Mouse (Mus musculus) heart, adult 2 months (tissue): Measurements from ENCODE around the gene Stpg4. TPM values are rescaled to one million over a fixed set of nuclear protein-coding genes. Genes with fewer than 3 reads are reported as not detected.
A peak's percentile ranks its signal among the peaks of the same experiment; 100 is the strongest.

Experiments used
- DNase-seq, 2 experiments: peaks; one replicate each; pipeline ENCODE4 v3.0.0; 2021
- H3K27ac ChIP-seq: fragments of 200-600 bp; 2 replicates; pipeline ENCODE4 v1.8.1; 2022
- H3K27me3 ChIP-seq: fragments of 200-500 bp; 2 replicates; pipeline ENCODE4 v1.6.1; 2012; ENCODE audit warnings: mild to moderate bottlenecking, low read length, inconsistent platforms, mixed read lengths; ENCODE audit not compliant: control insufficient read depth, insufficient read depth
- H3K36me3 ChIP-seq: fragments of 200-500 bp; 2 replicates; pipeline ENCODE4 v1.6.1; 2012; ENCODE audit warnings: low read length, inconsistent platforms; ENCODE audit not compliant: control insufficient read depth, insufficient read depth
- H3K4me1 ChIP-seq: fragments of 200-500 bp; 2 replicates; pipeline ENCODE4 v1.6.1; 2011; ENCODE audit warnings: low read length; ENCODE audit not compliant: control insufficient read depth, insufficient read depth
- H3K4me3 ChIP-seq: fragments of 200-600 bp; 2 replicates; pipeline ENCODE4 v1.8.1; 2022
- H3K79me2 ChIP-seq: fragments of 200-500 bp; replicated peaks from 2 replicates; pipeline ENCODE4 v1.6.1; 2012; ENCODE audit warnings: mild to moderate bottlenecking, inconsistent platforms, low read length, moderate library complexity, mixed read lengths; ENCODE audit not compliant: control insufficient read depth, insufficient read depth
- H3K9ac ChIP-seq: fragments of 200-500 bp; 2 replicates; pipeline ENCODE4 v1.6.1; 2012; ENCODE audit warnings: low read depth, mild to moderate bottlenecking, control low read depth, inconsistent platforms, low read length, mixed read lengths
- CTCF ChIP-seq: fragments of 200-600 bp; IDR thresholded peaks from 2 replicates; pipeline ENCODE4 v1.8.1; 2022; ENCODE audit warnings: antibody characterized with exemption, mild to moderate bottlenecking, moderate library complexity
- EP300 ChIP-seq: fragments of 200-500 bp; IDR thresholded peaks from 2 replicates; pipeline ENCODE4 v1.6.1; 2011; ENCODE audit warnings: low read depth, low read length, control low read depth; ENCODE audit not compliant: insufficient read depth
- POLR2A ChIP-seq: fragments of 200-500 bp; IDR thresholded peaks from 2 replicates; pipeline ENCODE4 v1.6.1; 2011; ENCODE audit warnings: mild to moderate bottlenecking, low read depth, low read length, control low read depth; ENCODE audit not compliant: insufficient read depth
- WGBS: fragments of 180-500 bp; shearing (Covaris S2); methylation state at CpG from one replicate; pipeline ENCODE4 v1.1.7; 2018; 5-methylcytosine and 5-hydroxymethylcytosine counted together
- intact Hi-C: fragments of 180-260 bp; cut with DNase I; formaldehyde crosslinking; loops from one replicate; pipeline ENCODE4 v1.15.1; 2025
- polyA plus RNA-seq: library from polyadenylated mRNA; depleted of rRNA; stranded (reverse); fragments of >200 nt; gene quantifications from 2 replicates; pipeline ENCODE4 v1.2.3, GENCODE M21; 2012
- total RNA-seq, 2 experiments: library from RNA; stranded (reverse); gene quantifications; 2 replicates each; pipeline ENCODE4 v1.2.3; 2021

The Stpg4 gene
- total and polyA plus RNA-seq, 3 experiments = 0.27 TPM; not detected in 2

DNA sequence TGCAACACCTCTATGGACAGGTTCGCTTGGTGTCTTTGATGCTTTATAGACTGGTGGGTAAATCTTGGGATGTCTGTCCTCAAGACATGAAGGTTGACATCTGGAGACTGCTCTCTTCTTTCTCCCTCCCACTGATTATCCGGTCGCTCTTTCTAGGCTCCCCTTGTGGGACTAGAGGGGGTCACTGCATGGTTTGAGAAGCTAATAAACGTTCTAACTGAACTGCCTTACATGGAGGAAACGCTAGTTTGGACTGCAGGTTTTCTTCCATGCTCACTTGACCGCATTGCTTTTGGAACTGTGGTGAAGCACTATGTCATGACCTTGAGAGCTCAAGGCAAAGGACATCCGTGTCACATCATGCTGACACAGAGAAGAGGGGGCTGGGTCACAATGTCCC is 25.8 kb upstream of the Stpg4 start:
- Histone ChIP-seq H3K9ac (no peak overlapping the region), H3K4me3 (no peak overlapping the region), H3K36me3 (no peaks in the 10 kb centered on the region), H3K27me3 (no peaks in the 10 kb centered on the region), H3K27ac (no peak overlapping the region), H3K4me1 (no peaks in the 10 kb centered on the region), H3K79me2 (no peaks in the 10 kb centered on the region)
- no peak for DNase-seq
- intact Hi-C loops = no loop called here
- WGBS = 74% methylated on average over 7 of the region's 7 CpGs
- TF ChIP-seq EP300 (no peak), POLR2A (no peak), CTCF (no peak)

DNA sequence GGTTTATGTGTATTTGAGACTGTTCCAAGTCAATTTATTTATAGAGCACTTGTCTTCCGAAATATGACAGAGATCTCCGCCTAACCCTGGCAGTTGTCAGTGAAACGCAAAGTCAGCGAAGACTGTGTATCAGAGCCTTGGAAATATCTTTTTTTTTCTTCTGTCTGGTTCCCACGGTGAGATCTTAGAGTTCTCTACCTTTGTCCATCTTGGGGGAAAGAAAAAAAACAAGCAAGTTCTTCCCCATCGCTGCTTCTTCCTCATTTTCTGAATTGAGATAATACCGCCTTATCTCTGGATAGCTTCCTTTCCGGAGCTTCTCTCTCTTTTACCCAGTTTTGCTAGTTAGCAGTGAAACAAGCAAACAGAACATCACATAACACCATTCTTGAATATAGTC is 21.3 kb upstream of the Stpg4 start:
- WGBS = 42% methylated on average over 8 of the region's 8 CpGs
- H3K36me3 ChIP-seq = peaks cover 8% of the 10 kb centered on the region
- intact Hi-C loops = loop anchor here (5.0 to 10.0 kb wide), 3 partner anchors 57 to 484 kb away; partner anchors contain the start of gene Rhoq

DNA sequence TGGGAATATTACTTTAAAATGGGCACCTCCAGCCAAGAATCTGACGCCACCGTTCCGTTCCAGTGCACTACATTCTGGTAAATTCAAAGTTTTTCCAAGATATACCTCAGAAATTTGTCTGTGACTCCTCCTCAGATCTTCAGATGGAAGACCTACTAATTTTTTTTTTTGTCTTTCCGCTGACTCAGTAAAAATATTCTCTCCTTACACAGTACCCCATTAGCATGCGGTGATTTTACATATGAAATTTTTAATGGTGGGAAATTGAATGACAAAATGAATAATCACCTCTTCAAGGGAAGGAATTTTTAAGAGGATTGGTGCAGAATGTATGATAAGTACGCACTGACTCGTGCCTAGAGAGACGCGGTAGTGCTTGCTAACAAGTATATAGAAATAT is 20.8 kb upstream of the Stpg4 start:
- peak overlapping the region; percentile 38; the same call in 1 of the 2 replicates for H3K27ac ChIP-seq
- WGBS = 91% methylated on average over 9 of the region's 9 CpGs

More for the DNA sequence above, 21.3 kb upstream of the Stpg4 start:
- Histone ChIP-seq H3K4me1 (peaks cover 5% of the 10 kb centered on the region), H3K4me3 (no peak overlapping the region), H3K9ac (no peak overlapping the region), H3K27ac (no peak overlapping the region), H3K79me2 (peaks cover 3% of the 10 kb centered on the region; the same call in 1 of the 2 replicates), H3K27me3 (no peaks in the 10 kb centered on the region)
- TF ChIP-seq EP300 (no peak), CTCF (no peak), POLR2A (no peak)
- DNase-seq = no peak

DNA sequence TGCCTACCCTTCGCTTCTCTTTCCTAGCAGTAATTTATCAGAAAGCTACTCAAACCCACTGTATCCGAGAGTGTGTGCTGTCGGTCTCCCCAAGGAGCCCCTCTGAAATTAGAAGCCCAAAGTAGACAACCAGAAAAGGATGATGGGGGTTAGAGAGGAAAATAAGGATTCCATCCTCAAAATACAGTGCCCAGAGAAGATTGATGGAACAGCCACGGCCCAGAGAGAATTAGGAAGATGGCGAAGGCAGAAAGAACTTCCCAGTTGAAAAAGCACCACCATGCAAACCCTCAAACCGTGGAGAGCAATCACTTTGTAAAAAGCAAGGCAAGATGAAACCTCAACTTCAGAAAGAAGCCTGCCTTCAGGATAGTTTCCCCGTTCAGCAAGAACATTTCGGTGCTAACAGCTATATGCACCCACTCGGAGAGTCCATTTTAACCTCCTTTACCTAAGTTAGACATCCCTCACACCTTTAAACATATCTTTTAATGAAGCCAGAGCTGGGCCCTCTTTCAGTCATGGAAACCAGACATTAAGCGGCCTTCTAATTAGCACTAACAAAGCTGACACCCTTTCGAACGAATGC is 20.2 kb upstream of the Stpg4 start:
- TF ChIP-seq POLR2A = no peak
- TF ChIP-seq EP300 = no peak
- TF ChIP-seq CTCF = no peak
- H3K79me2 ChIP-seq = peaks cover 3% of the 10 kb centered on the region; the same call in 1 of the 2 replicates
- H3K27ac ChIP-seq = peak overlapping the region; percentile 100
- H3K36me3 ChIP-seq = peaks cover 17% of the 10 kb centered on the region
- H3K4me1 ChIP-seq = peaks cover 7% of the 10 kb centered on the region
- H3K9ac ChIP-seq = peak overlapping the region; percentile 62
- WGBS = 70% methylated on average over 12 of the region's 12 CpGs
- intact Hi-C loops = loop anchor here (2.0 to 10.0 kb wide), 4 partner anchors 55 to 483 kb away; partner anchors contain the start of gene Rhoq
- DNase-seq = no peak
- H3K4me3 ChIP-seq = peak overlapping the region; percentile 76
- no peaks in the 10 kb centered on the region for H3K27me3 ChIP-seq

More for the DNA sequence above, 20.8 kb upstream of the Stpg4 start:
- peaks cover 12% of the 10 kb centered on the region for H3K36me3 ChIP-seq
- H3K79me2 ChIP-seq = peaks cover 3% of the 10 kb centered on the region; the same call in 1 of the 2 replicates
- H3K9ac ChIP-seq = no peak overlapping the region
- no peak overlapping the region for H3K4me3 ChIP-seq
- no peak for DNase-seq
- no peaks in the 10 kb centered on the region for H3K27me3 ChIP-seq
- intact Hi-C loops = loop anchor here (5.0 to 10.0 kb wide), 3 partner anchors 56 to 484 kb away; partner anchors contain the start of gene Rhoq
- peaks cover 5% of the 10 kb centered on the region for H3K4me1 ChIP-seq
- TF ChIP-seq CTCF (no peak), POLR2A (no peak), EP300 (no peak)

DNA sequence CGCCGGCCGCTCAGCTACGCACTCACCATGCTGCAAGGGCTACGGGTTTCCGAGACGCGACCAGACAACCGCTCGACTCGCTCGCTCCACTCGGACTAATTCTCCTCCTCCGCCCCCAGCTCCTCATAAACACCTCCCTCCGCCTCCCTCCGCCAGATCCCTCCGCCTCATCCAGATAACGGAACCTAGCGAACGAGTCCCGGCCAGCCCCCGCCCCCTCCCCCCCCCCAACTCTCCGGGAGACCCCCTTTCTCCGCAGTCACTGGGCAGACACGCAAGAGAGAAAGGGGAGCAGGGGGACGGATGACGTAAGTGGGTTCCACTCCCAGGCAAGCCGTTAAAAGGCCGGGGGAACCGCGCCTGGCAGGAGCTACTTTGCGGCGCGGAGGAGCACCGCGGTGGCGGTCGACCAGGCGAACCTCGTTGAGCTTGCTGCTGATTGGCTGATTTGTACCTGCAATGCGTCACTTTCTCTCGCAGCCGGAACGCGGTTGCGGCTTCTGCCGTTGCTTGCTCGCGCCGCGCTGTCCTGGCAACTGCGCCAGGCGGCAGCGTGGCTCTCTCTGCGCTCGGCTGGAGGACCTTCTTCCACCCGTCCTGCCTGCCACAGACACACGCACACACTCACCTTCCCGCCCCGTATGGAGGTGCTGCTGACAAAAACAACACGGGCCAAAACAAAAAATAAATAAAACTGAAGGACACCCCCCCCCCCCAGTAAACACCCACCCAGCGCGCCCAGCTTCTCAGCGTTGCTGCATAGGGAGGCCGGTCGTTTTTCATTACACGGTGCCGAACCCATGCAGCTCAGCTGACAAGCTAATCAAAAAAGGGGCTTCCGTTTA is 19.4 kb upstream of the Stpg4 start, which contains the start of gene Calm2:
TSS of gene Calm2 (minus strand) at position 169 of the 845 bp plus-strand sequence.
- H3K4me1 ChIP-seq = peaks cover 7% of the 10 kb centered on the region
- peak within 1 kb of the TSS; percentile 98 for H3K9ac ChIP-seq
- DNase-seq = peak; percentile 97 to 98
- peaks cover 3% of the 10 kb centered on the region; the same call in 1 of the 2 replicates for H3K79me2 ChIP-seq
- WGBS = under 1% methylated on average over 68 of the region's 69 CpGs
- H3K4me3 ChIP-seq = peak within 1 kb of the TSS; percentile 76
- TF ChIP-seq CTCF (peak; percentile 48), POLR2A (peak; percentile 100), EP300 (peak; percentile 99)
- intact Hi-C loops = loop anchor here (1.0 to 10.0 kb wide), 5 partner anchors 55 to 482 kb away; partner anchors contain the start of gene Rhoq
- H3K27ac ChIP-seq = peak within 1 kb of the TSS; percentile 100
- H3K27me3 ChIP-seq = no peaks in the 10 kb centered on the region
- peaks cover 21% of the 10 kb centered on the region for H3K36me3 ChIP-seq
